Comparison of ENCODE assay signal across 8 mouse cellular contexts in genomic region chr13:103643993-103644722, GRCm38 (mm10).
A peak's percentile ranks its signal among the peaks of the same experiment; 100 is the strongest.
DNase-seq lines count a peak whose midpoint lies in the region; ATAC-seq and TF ChIP-seq lines count a peak whose summit lies in the region.

No protein-coding gene starts in this region.

- TF ChIP-seq CTCF in hindbrain, postnatal 0 days (IDR thresholded peaks at IDR 0.05; ENCODE audit: low read depth), result peak; percentile 75
- peak; percentile 80 for TF ChIP-seq CTCF in midbrain, postnatal 0 days (IDR thresholded peaks at IDR 0.05)

- no peak overlapping the region for H3K4me2 ChIP-seq in hindbrain, postnatal 0 days (ENCODE audit: low read depth, low read length)
- H3K4me2 ChIP-seq in midbrain, postnatal 0 days (ENCODE audit: low read depth, low read length, poor library complexity, severe bottlenecking), result no peak overlapping the region

- H3K9ac ChIP-seq in hindbrain, postnatal 0 days (replicated peaks; ENCODE audit: low read length), result no peak overlapping the region
- H3K9ac ChIP-seq in midbrain, postnatal 0 days (replicated peaks; ENCODE audit: low read length, poor library complexity, severe bottlenecking), result no peak overlapping the region

- 0 out of 2 replicates have a peak, but pooled peaks cover 3% of the 10 kb centered on the region for H3K4me1 ChIP-seq in hindbrain, postnatal 0 days (ENCODE audit: insufficient read depth, low read length)
- H3K4me1 ChIP-seq in midbrain, postnatal 0 days (ENCODE audit: insufficient read depth, low read length), result 0 out of 2 replicates have a peak, but pooled peaks cover 2% of the 10 kb centered on the region

- intact Hi-C loops in left cerebral cortex, postnatal 14 days (cut with DNase I), result loop anchor here (1.0 to 5.0 kb wide), 2 partner anchors 312 to 471 kb away; partner anchors contain the start of gene Mast4

- peak; percentile 81 to 85 for DNase-seq in cerebellum, postnatal 10 days
- DNase-seq in cerebellum, adult 9-11 months, result no peak
- peak; percentile 75 for DNase-seq in adrenal gland, postnatal 14 days
- peak; percentile 89 for DNase-seq in hindbrain, postnatal 0 days (ENCODE audit: low spot score)
- DNase-seq in left cerebral cortex, postnatal 14 days (ENCODE audit: low spot score in 2 of 2), result peak; percentile 65 to 72
- DNase-seq in midbrain, postnatal 0 days (ENCODE audit: low spot score), result peak; percentile 92
- no peak for DNase-seq in spleen, adult 18-20 months

- no peaks in the 10 kb centered on the region for H3K27me3 ChIP-seq in hindbrain, postnatal 0 days (ENCODE audit: insufficient read depth, low read length)
- H3K27me3 ChIP-seq in midbrain, postnatal 0 days (ENCODE audit: insufficient read depth, low read length), result no peaks in the 10 kb centered on the region

- WGBS in hindbrain, postnatal 0 days, result 40% methylated on average over 6 of the region's 6 CpGs
- WGBS in midbrain, postnatal 0 days, result 36% methylated on average over 6 of the region's 6 CpGs

- H3K27ac ChIP-seq in hindbrain, postnatal 0 days, result no peak overlapping the region
- H3K27ac ChIP-seq in midbrain, postnatal 0 days (ENCODE audit: low read depth, low read length), result no peak overlapping the region

- peak; percentile 80 for ATAC-seq in frontal cortex, adult (ENCODE audit: low TSS enrichment)
- peak; percentile 53; the same call in 1 of the 2 replicates for ATAC-seq in hindbrain, postnatal 0 days
- ATAC-seq in midbrain, postnatal 0 days (ENCODE audit: low FRiP score), result peak; percentile 44; the same call in 1 of the 2 replicates

- no peak overlapping the region for H3K4me3 ChIP-seq in hindbrain, postnatal 0 days (ENCODE audit: low read length)
- H3K4me3 ChIP-seq in midbrain, postnatal 0 days (ENCODE audit: low read depth, low read length), result no peak overlapping the region

- H3K36me3 ChIP-seq in hindbrain, postnatal 0 days (ENCODE audit: insufficient read depth, low read length), result no peaks in the 10 kb centered on the region
- no peaks in the 10 kb centered on the region for H3K36me3 ChIP-seq in midbrain, postnatal 0 days (ENCODE audit: insufficient read depth, low read length)

- H3K9me3 ChIP-seq in hindbrain, postnatal 0 days (ENCODE audit: low read length), result no peaks in the 10 kb centered on the region
- no peaks in the 10 kb centered on the region for H3K9me3 ChIP-seq in midbrain, postnatal 0 days (ENCODE audit: low read length)

Comparison
In these comparisons a context has a peak if more than half of its experiments do, and no peak if none do; other contexts are left out.
1. DNase-seq: peak in cerebellum, postnatal 10 days (2 of 2), adrenal gland, postnatal 14 days (single experiment), hindbrain, postnatal 0 days (single experiment), left cerebral cortex, postnatal 14 days (2 of 2) and midbrain, postnatal 0 days (single experiment); none in cerebellum, adult 9-11 months (single experiment) and spleen, adult 18-20 months (0 of 2).
2. Peak in every context shown above with its lines, with median percentiles within 50 percentile points of each other: ATAC-seq.